Mouse (Mus musculus) forelimb bud, embryonic 11.5 days (tissue): ENCODE measurements around the gene Rbl1.
"Not testable (repeated sequence)": the region's sequence is repeated elsewhere in the genome, so short reads cannot be mapped to it uniquely, and the experiment has no call there.

Source experiments
- DNase-seq: peaks from one replicate; pipeline ENCODE4 v3.0.0-alpha.2; 2012; ENCODE audit warnings: low read depth, low spot score

Rbl1 gene

DNA sequence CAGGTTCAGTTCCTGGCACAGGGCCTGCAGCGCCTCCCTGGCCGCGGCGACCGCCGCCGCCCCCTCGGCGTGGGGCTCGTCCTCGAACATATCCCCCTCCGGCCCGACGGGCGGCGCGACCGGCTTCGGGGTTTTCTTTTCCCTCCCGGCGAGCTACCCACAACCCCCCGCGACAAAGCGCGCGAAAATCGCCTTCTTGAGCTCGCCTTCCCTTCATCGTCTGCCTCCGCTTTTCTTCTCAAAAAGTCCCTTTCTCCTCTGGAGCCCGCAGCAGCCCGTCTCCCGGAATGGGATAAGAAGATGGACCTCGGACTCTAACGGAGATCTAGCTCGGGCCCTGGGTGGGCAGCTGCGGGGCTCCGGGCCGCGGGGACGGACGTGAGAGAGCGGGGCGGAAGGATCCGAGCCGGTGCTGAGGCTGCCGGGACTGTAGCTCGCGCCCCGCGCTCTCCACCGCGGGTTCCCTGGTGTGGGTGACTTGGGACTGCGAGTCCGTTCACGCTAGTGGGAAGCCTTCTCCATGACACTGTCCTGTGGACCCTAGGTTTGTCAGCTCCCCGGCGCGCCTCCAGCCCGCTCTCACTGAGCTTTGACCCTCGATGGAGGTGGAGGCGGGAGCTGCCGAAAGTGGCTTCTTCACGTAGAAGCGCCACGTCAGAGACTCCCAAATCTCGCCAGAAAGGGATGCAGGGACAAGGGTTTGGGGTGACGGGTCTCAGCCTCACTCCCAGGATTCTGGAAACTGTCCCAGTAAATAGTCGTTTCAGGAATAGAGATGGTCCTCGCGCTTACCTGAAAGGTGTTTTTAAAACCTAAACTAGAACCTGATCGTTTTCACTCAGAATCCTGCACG, at the start of gene Rbl1:
Rbl1 (minus strand) TSS at position 169 of the 853 bp plus-strand sequence.
- DNase-seq = peak; percentile 93

DNA sequence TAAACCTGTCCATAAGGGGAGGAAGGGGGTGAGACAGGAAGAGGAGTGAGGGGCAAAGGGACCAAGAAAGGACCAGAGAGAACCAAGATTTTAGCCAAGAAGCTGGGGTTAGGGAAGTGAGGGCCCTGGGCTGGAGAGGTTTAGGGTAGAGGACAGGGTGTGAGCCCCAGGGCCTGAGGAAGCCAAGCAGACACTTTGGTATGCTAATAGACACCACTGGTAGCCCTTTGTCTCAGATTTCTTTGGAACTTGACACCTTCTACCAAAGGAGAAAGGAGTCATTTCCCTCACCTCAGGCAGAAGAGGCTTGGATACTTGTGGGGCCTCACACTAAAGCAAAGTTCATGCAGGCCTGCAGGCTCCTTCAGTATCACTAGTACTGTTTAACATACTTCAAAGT, 43.8 kb upstream of the Rbl1 start:
- no peak for DNase-seq

DNA sequence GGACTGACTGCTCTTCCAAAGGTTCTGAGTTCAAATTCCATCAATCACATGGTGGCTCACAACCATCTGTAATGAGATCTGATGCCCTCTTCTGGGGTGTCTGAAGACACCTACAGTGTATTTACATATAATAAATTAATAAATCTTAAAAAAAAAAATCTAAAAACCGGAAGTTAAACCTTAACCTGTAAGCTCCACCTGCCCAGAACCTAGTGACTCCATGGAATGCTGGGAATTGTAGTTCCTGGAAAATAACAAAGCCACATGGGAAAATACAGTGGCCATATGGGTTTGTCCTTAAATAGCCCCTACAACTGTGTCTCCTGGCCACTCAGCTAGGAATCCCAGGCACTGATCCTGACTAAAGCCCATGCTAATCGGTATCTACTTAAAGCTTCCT, 41.3 kb upstream of the Rbl1 start:
- DNase-seq = no peak

DNA sequence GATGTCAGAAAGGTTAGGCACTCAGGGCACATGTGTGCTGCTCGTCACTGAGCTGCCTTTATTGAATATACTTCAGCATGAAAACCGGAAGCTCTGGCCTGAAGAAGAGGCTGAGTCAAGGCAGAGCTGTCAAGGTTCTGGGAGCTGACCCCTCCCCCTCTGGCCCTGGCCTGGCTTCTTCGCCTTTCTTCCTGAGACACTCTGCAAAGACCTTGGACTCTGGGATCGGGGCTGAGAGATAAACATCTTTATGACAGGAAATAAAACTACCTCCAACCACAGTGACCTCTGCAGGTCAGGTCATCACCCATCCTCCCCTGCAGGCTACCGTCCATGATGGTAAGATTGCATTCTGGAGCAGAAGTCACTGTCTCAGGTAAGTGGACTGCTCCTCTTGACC, 40.7 kb upstream of the Rbl1 start:
- DNase-seq = no peak

DNA sequence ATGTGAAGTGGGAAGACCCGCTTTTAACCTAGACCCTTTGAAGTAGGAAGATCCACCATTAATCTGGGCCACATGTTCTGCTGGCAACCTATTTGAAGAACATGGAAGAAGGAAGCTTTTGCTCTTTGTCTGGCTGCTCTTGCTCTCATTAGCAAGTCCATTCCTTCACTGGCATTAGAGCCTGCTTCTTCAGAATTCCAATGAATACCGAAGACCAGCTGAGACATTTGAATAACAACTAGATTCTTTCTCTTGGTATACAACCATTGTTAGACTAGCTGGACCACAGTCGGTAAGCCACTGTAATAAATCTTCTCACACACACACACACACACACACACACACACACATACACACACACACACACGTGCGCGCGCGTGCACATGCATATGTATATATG, 31.6 kb upstream of the Rbl1 start:
- DNase-seq = no peak

DNA sequence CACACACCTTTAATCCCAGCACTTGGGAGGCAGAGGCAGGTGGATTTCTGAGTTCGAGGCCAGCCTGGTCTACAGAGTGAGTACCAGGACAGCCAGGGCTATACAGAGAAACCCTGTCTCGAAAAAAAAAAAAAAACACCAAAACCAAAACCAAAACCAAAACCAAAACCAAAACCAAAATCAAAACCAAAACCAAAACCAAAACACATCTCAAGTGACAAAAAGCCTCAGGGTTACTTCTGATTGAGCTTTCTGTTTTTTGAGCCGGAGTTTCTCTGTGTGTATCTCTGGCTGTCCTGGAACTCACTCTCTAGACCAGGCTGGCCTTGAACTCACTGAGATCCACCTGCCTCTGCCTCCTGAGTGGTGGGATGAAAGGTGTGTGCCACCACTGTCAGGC, 17.6 kb upstream of the Rbl1 start:
- not testable (repeated sequence) for DNase-seq

DNA sequence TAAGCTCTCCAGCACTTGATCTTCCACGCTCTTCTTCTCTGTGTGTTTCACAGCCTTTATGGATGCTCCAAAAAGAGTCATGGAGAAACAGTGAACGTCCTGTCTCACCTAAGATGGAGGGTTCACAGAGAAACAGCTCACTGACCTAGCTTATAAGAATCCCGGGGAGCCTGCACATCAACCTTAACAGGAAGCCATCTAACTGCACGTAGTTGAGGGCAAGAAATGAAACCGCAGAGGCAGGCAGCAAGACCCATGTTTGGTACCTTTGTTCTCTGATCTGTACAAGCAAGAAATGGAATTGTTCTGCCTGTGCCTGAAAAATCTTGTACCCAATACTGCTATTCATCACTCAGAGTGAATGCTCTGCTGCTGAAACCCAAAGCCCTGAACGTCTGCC, 15.8 kb upstream of the Rbl1 start:
- DNase-seq = no peak

DNA sequence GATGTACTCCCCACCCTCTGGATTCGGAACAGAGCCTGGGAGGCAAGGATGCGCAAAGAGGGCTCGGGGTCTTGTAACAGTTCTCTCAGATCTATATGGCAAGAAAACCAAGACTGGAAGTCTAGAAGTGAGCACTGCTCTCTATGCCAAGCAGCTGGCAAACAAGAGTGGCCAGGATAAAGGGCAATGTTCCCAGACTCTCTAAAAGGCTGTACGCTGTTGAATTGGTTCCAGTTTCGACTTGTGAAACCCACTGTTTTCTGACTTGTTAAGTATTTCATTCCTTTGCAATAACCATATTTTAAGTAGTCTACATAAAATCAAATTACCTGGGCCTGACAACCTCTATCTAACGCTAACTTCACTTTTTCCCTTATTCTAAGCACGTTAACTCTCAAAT, 7.4 kb upstream of the Rbl1 start:
- no peak for DNase-seq

DNA sequence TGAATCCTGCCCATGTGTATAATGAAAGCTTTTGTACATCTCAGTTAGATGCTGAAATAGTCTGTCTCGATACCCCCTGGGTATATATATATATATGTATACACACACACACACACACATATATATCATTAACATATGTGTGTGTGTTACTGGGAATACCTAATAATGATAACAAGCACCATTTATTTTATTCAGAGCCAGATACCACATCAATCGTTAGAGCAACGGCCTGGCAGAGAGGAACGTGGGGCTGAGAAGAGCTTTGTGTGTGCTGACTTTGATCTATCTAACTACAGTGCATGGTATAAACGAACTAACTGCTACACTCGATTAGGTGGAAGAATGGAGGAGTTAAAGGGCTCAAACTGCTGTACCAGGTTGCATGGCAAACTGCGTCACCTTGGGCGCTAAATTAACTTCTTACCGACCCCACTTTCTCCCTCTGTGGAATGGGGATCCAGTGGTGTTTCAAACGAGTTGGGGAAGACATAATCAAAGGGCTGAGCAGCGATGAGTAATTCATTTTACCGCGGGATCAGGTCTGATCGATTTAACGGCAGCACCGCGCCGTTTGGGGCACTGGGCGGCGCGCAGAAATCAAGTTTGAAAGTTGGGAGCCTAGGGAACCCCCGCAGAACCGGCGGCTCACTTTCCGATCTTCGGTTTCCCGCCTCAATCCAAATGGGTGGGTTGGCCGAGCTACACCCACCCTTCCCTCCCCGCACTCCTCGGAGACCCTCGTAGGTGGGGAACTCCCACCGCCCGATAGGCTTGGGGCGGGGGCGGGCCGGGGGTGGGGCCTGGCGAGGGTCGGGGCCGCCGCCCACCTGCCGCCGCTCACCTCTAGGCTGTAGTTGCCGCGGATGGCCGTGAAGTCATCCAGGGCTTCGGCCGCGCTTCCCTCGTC, 622 bp downstream of the Rbl1 start:
- DNase-seq = peak; percentile 76

DNA sequence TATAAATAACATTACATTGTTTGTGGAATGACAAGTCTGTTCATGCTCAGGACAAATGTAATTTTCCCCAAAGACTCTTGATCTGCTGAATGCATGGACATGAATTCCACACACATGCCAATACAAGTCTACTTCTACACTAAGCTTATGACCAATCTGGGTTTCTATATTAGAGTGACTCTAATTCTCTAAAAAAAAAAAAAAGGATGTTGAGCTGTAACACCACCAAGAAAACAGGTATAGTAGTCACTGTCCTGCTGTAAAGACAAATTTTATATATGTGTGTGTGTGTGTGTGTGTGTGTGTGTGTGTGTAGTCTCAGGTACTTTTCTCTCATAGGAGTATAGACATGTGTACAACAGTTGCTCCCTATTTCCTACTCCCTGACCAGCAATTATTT, 1.3 kb downstream of the Rbl1 start:
- no peak for DNase-seq

DNA sequence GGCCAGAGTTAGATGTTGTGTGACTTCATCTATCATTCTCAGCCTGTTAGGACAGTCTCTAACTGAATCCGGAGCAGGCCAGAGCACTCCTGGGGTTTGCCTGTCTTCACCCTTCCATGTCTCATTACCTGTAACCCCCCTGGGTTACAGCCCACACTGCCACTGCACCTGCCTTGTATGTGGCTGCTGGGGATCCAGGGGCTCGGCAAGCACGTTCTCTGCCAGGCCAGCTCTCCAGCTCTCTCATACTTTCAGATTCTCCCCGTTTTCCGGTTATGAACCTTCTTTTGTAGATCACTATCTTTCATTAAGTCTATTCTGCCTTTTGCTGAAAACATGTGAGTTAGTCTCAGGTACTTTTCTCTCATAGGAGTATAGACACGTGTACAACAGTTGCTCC, 2.0 kb downstream of the Rbl1 start:
- no peak for DNase-seq

DNA sequence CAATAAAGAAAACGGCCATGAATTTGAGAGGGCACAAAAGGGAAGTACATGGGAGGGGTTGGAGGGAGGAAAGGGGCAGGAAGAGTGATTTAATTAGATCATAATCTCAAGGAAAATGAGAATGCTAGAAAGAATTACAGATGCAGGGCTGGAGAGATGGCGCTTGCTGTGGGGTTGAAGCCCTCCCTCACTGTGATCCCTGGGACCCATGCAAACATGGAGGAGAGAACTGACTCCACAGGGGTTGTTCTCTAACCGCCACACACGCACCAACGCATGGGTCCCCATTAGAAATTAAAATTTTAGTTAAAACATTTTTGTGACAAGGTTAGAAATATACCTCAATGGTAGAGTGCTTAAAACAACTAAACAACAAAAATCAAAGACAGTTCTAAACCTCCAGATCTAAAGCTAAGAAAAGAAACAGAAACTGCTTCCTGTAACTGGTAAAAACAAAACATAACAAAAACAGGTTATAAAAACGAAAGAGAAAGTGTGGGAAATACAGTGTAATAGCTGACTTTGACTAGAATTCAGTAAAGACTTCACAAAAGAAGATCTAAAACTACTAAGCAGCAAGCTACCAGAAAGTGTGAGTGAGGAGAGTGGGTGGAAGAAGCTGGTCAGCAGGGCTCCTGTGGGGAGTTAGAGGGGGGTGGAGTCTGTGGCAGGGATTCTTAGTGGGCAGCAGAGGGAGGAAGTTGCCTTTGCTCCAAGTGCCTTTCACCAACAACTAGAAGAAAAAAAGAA, 3.1 kb downstream of the Rbl1 start:
- no peak for DNase-seq

DNA sequence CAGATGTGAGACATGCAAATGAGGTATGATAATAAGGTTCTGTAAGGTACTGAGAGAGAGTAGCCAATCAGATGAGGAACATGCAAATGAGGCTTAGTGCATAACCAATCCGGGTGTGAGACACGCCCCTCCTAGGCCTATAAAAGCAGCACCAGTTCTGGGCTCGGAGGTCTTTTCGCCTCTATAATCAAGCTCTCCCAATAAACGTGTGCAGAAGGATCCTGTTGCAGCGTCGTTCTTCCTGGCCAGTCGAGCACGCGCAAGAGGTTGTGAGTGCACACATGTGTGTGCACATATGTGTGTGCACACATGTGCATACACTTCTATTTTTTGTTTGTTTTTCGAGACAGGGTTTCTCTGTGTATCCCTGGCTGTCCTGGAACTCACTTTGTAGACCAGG, 5.9 kb downstream of the Rbl1 start:
- not testable (repeated sequence) for DNase-seq

DNA sequence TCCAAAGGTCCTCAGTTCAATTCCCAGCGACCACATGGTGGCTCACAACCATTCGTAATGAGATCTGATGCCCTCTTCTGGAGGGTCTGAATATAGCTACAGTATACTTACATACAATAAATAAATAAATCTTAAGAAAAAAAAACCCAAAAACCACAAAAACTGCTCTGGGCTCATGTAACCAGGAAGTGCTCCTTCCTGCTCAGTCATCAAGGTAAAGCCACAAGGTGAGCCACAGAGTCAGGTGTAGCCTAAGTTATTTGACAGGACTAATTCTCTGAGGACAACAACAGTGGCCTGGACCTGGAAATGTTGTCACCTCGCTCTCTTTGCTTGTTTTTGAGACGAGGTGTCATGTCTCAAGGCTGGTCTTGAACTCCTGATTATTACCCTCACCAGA, 13.7 kb downstream of the Rbl1 start:
- no peak for DNase-seq

DNA sequence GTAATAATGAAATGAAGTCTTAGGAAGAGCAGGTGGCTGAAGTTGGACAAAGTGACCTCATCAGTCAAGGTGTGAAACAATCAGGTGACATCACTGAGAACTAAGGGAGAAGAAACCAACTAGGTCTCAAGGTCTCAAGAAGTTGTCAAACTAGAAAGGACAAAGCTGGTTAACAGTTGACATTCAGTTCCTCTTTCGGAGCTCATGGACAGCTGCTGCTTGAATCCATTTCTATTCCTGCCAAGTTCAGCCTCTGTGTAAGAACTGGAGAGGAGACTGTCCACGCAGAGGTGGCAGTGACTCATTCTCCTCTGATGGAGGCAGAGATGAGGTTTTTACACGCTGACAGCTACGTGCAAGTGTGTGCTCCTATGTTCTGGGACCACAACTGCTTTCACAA, 17.1 kb downstream of the Rbl1 start:
- no peak for DNase-seq

DNA sequence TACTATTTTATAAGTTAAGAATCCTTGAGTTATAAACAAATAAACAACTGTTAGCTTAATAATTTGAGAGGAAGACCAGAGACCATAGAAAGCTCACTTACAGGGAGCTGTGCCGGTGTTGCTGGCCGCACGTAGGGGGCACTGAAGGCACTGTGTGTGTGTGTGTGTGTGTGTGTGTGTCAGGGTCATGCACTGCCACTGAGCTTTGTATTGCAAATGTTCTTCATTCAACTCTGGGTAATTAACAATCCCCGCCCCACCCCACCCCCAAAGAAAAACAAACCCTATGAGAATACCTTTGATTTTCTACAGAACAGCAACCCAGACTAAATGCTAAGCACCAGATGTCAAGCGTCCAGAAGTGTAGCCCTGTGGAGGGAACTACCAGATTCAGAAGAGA, 17.8 kb downstream of the Rbl1 start:
- no peak for DNase-seq

DNA sequence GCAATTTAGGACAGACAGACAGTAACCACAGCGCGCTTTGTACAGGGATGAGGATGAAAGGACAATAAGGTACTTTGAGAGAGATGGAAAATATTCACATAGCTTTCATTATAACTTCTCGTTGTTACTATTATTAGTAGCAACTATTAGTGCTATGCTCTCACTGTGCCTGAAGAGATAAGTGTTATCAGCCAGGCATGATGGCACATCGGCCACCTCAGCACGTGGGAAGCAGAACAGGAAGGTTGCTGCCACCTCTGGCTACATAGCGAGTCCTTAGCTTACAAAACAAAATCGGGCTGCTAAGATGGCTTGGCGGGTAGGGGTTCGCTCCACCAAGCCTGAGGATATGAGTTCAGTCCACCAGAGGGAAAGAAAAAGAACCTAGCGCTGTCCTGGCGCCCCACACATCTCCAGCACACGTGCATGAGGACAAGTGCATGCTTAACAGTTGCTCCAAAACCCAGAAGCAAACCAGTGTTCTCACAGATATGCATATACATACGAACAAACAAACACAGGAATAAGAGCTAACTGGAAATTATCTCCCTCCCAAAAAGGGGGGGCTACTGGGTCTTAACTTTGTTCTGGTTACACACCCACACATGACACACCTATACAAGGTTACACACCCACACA, 19.2 kb downstream of the Rbl1 start:
- no peak for DNase-seq

DNA sequence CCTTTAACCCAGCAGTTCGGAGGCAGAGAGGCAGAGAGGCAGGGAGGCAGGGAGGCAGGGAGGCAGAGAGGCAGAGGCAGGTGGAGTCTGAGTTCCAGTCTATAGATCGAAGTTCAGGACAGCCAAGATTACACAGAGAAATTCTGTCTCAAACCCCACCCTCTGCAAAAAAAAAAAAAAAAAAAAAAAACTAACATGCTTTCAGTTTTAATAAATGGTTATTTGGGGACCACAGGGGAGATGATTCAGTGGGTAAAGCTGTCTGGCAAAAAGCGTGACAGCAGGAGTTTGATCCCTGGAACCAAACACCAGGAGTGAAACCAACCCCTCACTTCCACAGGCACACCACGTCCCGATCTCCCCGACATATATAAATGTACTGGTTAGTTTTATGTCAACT, 26.2 kb downstream of the Rbl1 start:
- no peak for DNase-seq

DNA sequence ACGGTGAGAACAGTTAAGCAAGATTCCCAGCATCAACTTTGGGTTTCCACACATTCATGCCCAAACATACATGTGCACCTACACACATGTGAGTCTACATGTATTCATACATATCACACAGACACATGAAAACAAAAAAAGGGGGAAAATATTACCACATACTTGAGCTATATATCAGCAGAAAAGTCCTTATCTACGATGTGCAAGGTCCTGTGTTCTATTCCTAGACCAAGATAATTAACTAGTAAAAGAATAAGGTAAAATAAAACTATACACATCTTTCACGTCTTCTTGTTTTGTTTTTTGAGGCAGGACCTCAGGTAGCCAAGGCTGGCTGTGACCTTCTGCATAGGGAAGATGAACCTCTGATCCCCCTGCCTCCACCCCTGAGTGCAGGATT, 28.1 kb downstream of the Rbl1 start:
- no peak for DNase-seq

DNA sequence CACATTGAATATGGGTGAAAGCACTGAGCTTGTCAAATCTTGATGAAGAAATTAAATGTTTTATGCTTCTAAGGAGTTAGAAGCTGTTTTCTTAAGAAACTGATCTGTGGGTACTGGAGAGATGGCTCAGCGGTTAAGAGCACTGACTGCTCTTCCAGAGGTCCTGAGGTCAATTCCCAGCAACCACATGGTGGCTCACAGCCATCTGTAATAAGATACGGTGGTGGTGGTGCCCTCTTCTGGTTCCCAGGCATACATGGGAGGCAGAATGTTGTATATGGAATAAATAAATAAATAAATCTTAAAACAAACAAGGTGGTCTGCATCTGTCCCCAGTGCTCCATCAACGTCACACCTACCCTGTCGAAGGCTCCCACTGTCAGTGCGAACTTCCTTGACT, 29.9 kb downstream of the Rbl1 start:
- no peak for DNase-seq

DNA sequence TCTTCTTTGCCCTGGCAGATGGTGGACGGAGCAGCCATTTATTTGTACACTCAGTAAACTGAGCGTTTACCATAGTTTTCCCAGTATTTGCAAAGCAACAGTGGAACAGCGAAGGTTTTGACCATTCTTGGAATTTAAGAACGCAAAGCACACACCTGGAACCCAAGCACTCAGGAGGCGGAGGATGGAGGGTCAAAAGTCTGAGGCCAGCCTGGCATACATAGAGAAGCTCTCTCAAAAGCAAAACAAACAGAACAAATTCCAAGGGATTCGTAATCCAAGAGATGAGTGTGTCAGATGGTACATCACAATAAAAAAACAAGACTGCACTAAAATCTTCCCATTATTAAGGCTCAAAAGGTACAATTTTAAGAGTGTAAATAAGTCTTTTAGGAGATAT, 30.8 kb downstream of the Rbl1 start:
- no peak for DNase-seq

DNA sequence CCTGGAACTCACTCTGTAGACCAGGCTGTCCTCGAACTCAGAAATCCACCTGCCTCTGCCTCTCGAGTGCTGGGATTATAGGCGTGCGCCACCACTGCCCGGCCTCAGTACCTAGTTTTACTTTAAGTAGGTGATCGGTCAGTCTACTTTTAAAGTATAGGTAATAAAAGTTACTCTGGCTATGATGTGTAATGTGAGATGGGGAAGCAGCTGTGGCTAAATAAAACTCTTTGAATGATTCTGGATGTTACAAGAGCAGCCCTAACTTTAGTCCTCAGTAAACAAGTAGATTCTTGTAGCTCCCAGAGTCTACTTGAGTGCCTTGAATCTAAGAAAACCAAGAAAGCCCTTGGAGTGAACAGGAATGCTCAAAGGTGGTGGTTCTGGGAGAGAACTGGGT, 31.4 kb downstream of the Rbl1 start:
- no peak for DNase-seq
